In genomic region chr4:114712005-114712665, GRCm38 (mm10) we compare ENCODE assay signal across 10 mouse cellular contexts.
DNase-seq lines count a peak whose midpoint lies in the region; ATAC-seq lines count a peak whose summit lies in the region.
"Had no signal": no experiment of that assay in that cellular context is flagged by ENCODE, and none has a peak within 500 bp of the region (broad histone marks: within the 10 kb centered on the region; RNA-seq: fewer than 3 reads in every experiment).

No protein-coding gene starts in this region.

- WGBS in hindbrain, embryonic 12.5 days = 49% methylated on average over 7 of the region's 7 CpGs
- WGBS in hindbrain, embryonic 13.5 days = 35% methylated on average over 7 of the region's 7 CpGs
- 27% methylated on average over 7 of the region's 7 CpGs for WGBS in neural tube, embryonic 13.5 days
- 20% methylated on average over 7 of the region's 7 CpGs for WGBS in kidney, embryonic 16.5 days

- H3K4me2 ChIP-seq in hindbrain, embryonic 12.5 days (replicated peaks) = no peak overlapping the region
- no peak overlapping the region for H3K4me2 ChIP-seq in hindbrain, embryonic 13.5 days
- H3K4me2 ChIP-seq in neural tube, embryonic 13.5 days = no peak overlapping the region
- H3K4me2 ChIP-seq in kidney, embryonic 16.5 days (replicated peaks; ENCODE audit: low read depth, low read length) = no peak overlapping the region
- H3K4me2 ChIP-seq: heart, embryonic 12.5 days; liver, embryonic 15.5 days had no signal

- H3K4me3 ChIP-seq in hindbrain, embryonic 12.5 days = no peak overlapping the region
- H3K4me3 ChIP-seq in hindbrain, embryonic 13.5 days = no peak overlapping the region
- H3K4me3 ChIP-seq in neural tube, embryonic 13.5 days = no peak overlapping the region
- H3K4me3 ChIP-seq in kidney, embryonic 16.5 days (ENCODE audit: low read length) = no peak overlapping the region
- H3K4me3 ChIP-seq: heart, embryonic 12.5 days; liver, embryonic 15.5 days had no signal

- no peak for DNase-seq in neural tube, embryonic 10.5 days (ENCODE audit: extremely low spot score, low spot score)
- DNase-seq in thymus, postnatal 14 days = no peak
- DNase-seq in cerebellum, adult 11-12 months = no peak
- DNase-seq: thymus, postnatal 36 days had no signal

- H3K9ac ChIP-seq in hindbrain, embryonic 12.5 days = no peak overlapping the region
- no peak overlapping the region for H3K9ac ChIP-seq in hindbrain, embryonic 13.5 days
- H3K9ac ChIP-seq in neural tube, embryonic 13.5 days = no peak overlapping the region
- no peak overlapping the region for H3K9ac ChIP-seq in kidney, embryonic 16.5 days (replicated peaks; ENCODE audit: low read length)
- H3K9ac ChIP-seq: heart, embryonic 12.5 days; liver, embryonic 15.5 days had no signal

- no peaks in the 10 kb centered on the region for H3K9me3 ChIP-seq in hindbrain, embryonic 12.5 days (replicated peaks)
- H3K9me3 ChIP-seq in hindbrain, embryonic 13.5 days = no peaks in the 10 kb centered on the region
- no peaks in the 10 kb centered on the region for H3K9me3 ChIP-seq in neural tube, embryonic 13.5 days
- H3K9me3 ChIP-seq in kidney, embryonic 16.5 days (ENCODE audit: low read length) = no peaks in the 10 kb centered on the region
- H3K9me3 ChIP-seq: heart, embryonic 12.5 days; liver, embryonic 15.5 days had no signal

- H3K27me3 ChIP-seq in hindbrain, embryonic 12.5 days = peaks cover 3% of the 10 kb centered on the region; the same call in 1 of the 2 replicates
- peaks cover 20% of the 10 kb centered on the region for H3K27me3 ChIP-seq in hindbrain, embryonic 13.5 days
- H3K27me3 ChIP-seq in neural tube, embryonic 13.5 days = no peaks in the 10 kb centered on the region
- H3K27me3 ChIP-seq in kidney, embryonic 16.5 days (ENCODE audit: insufficient read depth, low read length) = peaks cover 3% of the 10 kb centered on the region
- H3K27me3 ChIP-seq: liver, embryonic 15.5 days had no signal

- peak; percentile 44; the same call in 1 of the 2 replicates for ATAC-seq in hindbrain, embryonic 12.5 days (ENCODE audit: low FRiP score)
- no peak for ATAC-seq in hindbrain, embryonic 13.5 days (ENCODE audit: low FRiP score)
- 0 out of 2 replicates have a peak, but pooled peaks have one; percentile 27 for ATAC-seq in neural tube, embryonic 13.5 days (ENCODE audit: low read depth)
- peak; percentile 93 for ATAC-seq in kidney, embryonic 16.5 days (ENCODE audit: low FRiP score, low TSS enrichment)

- H3K36me3 ChIP-seq in hindbrain, embryonic 12.5 days = no peaks in the 10 kb centered on the region
- H3K36me3 ChIP-seq in hindbrain, embryonic 13.5 days = no peaks in the 10 kb centered on the region
- no peaks in the 10 kb centered on the region for H3K36me3 ChIP-seq in neural tube, embryonic 13.5 days
- H3K36me3 ChIP-seq in kidney, embryonic 16.5 days (ENCODE audit: insufficient read depth, low read length) = no peaks in the 10 kb centered on the region
- H3K36me3 ChIP-seq: heart, embryonic 12.5 days; liver, embryonic 15.5 days had no signal

- H3K27ac ChIP-seq in hindbrain, embryonic 12.5 days = no peak overlapping the region
- no peak overlapping the region for H3K27ac ChIP-seq in hindbrain, embryonic 13.5 days
- H3K27ac ChIP-seq in neural tube, embryonic 13.5 days (replicated peaks) = no peak overlapping the region
- H3K27ac ChIP-seq in kidney, embryonic 16.5 days (ENCODE audit: low read length) = peak overlapping the region; percentile 31; the same call in 1 of the 2 replicates
- H3K27ac ChIP-seq: liver, embryonic 15.5 days had no signal

- H3K4me1 ChIP-seq in hindbrain, embryonic 12.5 days = peaks cover 11% of the 10 kb centered on the region
- peaks cover 3% of the 10 kb centered on the region; the same call in 1 of the 2 replicates for H3K4me1 ChIP-seq in hindbrain, embryonic 13.5 days (replicated peaks)
- H3K4me1 ChIP-seq in neural tube, embryonic 13.5 days (replicated peaks) = peaks cover 19% of the 10 kb centered on the region
- H3K4me1 ChIP-seq in kidney, embryonic 16.5 days (ENCODE audit: insufficient read depth, low read length) = peaks cover 24% of the 10 kb centered on the region
- H3K4me1 ChIP-seq: heart, embryonic 12.5 days; liver, embryonic 15.5 days had no signal
